Mouse (Mus musculus): Measurements from ENCODE around the gene Cdk5.

DNA sequence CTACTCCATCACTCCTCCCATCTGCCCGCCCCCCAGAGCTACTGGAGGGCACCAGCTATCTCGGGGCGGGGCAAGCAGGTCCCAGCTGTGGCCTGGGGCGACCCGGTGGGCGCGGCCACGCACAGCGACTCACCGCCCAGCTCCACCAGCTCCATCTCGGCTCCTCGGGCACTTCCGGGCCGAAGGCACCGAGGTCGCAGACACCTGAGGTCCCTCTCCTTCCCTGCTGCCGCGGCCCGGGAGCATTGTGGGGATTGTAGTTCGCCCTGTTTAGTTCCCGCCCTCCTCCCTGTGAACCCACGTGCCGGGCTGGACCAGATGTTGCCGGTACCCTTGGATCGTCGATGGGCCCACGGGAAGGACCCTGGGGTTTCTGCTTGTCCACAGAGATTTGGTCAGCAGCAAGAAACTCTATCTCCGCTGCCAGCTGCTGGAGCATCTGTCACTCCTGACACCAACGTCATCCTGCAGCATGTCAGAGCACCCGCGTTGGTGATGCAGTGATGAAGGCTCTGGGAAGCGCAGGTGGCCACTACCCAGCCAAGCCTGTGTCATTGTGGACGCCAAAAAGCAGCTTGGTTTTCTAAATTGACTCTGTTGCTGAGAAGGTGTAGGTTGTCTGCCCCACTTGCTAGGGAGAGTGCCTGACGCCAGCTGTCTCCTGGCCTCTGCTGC lies 24.4 kb upstream of the Cdk5 start, which contains the start of gene Tmub1:
- no peak for TF ChIP-seq POLR2A (IDR thresholded peaks at IDR 0.05; ENCODE audit: extremely low read depth, insufficient read depth, low read length)
- TF ChIP-seq CTCF (IDR thresholded peaks at IDR 0.05; ENCODE audit: low read depth, low read length), result no peak

All from liver, adult 2 months (tissue).